Mouse (Mus musculus): ENCODE data around the gene Hoxd12. TPM values are rescaled to one million over a fixed set of nuclear protein-coding genes. Genes with fewer than 3 reads are reported as not detected.

Gene Hoxd12
- total RNA-seq, 2 experiments from 2014 or later: not detected

- DNase-seq: no peak
Observed at GRCm38 (mm10) chr2:74709465-74710419, 34.9 kb downstream of the Hoxd12 start.

DNA sequence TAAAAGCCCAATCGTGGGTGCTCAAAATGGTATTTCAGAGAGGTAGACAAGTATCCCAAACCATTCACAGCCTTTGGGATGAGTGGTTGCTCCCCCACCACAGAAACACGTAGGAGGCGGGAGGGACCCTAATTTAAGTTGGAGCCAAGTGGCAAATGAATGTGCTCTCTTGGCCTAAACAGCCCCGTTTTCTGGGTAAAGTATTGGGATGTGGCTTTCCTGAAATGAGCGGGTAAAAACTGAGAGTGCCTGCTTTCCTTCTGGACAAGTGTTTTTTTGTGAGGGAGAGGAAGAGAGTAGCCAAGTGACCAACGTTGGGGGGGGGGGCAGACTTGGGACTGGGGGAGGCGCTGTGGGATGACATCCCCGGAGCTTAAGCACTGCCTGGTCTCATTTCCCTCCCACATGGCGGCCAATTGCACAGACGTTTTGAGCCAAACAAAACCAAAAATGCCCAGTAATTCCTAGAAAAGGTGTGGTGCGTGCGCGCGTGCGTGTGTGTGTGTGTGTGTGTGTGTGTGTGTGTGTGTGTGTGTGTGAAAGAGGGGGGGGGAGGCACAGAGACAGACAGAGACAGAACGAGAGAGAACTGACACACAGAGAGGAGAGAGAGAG, 36.2 kb downstream of the Hoxd12 start:
- DNase-seq: peak in 1 of 2 experiments; percentile 9

DNA sequence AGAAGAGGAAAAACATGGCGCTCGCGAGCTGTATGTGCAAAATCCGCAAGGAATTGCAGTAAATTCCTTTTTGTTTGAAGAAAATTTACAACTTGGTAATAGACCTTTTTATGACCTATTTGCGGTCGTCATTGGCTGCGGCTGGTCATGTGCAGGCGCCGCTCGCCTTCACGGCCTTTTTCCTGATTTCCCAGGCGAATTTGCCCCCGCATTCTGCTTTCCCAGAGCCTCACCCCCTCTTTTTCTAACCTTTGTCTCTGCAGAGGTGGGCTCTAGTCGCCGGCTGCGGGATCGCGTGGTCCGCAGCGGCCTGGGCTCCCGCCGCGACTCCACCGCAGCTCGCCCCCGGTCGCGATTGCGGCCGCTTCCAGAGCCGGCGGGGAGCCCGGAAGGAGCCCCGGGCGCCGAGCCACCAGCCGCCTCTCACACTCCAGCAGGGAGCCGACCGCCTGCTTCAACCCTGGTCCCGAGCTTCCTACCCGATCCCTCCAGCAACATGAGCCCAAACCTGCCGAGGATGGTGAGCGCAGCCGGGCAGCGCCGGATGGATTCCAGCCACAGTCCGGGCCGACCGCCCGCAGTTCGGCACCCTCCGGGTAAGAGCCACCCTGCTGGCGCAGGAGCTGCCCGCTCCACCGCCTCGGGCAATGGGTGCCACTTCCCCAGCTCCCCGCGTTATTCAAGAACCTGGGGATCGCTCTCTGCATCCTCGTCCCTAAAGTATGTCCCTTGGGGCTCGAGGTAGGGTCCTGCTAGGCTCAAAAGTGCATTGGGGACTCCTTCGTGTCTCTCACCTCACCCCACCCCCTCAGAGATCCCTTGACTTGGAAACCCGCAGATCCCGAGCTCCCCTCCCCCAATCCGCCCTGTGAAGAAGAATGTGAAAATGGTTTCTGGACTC, 37.2 kb downstream of the Hoxd12 start, which contains the start of the genes Hoxd3 and Hoxd4:
Gene Hoxd3, plus strand, starts transcription at position 207 of the 901 bp plus-strand sequence.
Gene Hoxd4, plus strand, starts transcription at position 209 of the 901 bp plus-strand sequence.
- peak in 1 of 2 experiments; percentile 50 for DNase-seq

- DNase-seq: peak in 1 of 2 experiments; percentile 8
Observed at GRCm38 (mm10) chr2:74713239-74714150, 38.7 kb downstream of the Hoxd12 start.

- peak in 1 of 2 experiments; percentile 8 for DNase-seq
Observed at GRCm38 (mm10) chr2:74714156-74714789, 39.5 kb downstream of the Hoxd12 start.

GRCm38 (mm10) chr2:74714881-74715280, 40.1 kb downstream of the Hoxd12 start:
- no peak for DNase-seq

DNA sequence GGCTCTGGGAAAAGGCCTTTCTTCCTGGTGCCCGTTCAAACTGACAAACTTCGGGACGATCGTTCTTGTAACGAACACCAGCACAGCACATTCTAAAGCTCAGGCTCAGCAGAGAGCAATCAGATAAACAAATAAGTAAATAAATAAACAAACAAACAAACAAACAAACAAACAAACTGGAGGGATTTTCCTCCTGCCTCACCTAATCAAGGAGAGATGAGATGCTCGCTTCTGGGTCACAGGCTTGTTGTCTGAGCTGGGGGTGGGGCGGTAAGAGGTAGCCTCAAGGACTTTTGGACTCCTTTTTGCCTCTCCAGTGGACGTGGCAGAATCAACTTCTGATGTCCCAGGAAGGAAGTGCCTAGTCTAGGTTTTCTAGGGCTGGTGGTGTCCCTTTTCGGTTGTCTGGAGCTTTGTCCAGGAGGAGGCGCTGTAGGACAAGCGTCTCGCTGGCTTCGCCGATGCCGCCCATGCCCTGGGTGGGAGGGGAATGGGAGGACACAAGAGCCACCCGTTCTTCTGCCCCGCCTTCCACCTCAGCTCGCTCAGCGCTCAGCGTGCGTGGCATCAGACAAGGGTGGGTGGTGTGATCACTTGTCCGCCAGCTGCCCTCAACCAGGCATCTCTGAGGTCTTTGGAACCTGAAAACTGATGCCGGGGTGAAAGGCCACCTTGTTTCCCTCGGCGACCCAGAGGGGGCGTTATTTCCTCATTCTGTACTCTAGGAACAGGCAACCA, 40.9 kb downstream of the Hoxd12 start:
- peak; percentile 81 to 91 for DNase-seq

DNA sequence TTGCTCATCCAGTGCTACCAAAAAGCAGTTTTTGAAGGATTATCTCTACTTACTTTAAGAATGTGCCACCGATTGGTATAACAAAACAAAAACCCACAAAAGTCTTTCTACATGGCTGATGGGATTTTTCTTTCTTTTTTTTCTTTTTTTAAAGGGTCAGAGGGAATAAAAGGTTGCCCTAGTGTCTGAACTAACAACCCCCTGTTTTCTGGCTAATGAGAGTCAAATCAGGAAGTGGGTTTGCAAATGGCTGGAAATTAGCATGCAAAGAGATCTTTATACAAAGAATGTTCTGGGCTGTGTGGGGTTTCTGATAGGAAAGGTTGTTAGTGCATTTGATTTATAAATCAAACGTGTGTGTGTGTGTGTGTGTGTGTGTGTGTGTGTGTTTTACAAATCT, 45.6 kb downstream of the Hoxd12 start:
- DNase-seq: no peak

DNA sequence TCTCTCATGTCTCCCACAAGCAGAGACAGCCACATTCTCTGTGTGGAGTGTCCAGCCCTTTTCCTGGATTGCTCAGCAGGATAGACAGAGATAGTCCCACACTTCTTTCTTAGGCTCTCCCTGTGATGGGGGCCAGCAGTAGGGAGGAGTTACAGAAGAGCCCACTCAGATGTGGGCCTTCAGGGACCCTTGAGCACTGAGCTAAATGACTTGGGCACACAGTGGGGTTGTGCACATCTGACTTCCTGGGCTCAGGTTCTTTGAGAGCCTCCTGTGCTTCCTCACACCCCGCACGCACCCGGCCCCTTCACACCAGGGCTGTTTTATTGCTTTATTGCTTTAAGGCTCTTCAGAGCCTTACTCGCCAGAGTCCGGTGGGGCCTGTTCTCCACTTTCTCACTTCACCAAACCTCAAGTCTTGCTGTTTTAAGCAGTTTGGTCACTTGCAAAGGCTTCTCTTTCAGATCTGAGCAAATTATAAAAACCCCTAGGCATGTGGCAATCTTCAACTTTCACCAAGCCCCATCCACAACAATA, 46.2 kb downstream of the Hoxd12 start:
- no peak for DNase-seq

- no peak for DNase-seq
Observed at GRCm38 (mm10) chr2:74721882-74722281, 47.1 kb downstream of the Hoxd12 start.

- DNase-seq: no peak
Observed at GRCm38 (mm10) chr2:74722949-74723348, 48.1 kb downstream of the Hoxd12 start.

GRCm38 (mm10) chr2:74724244-74725015, 49.6 kb downstream of the Hoxd12 start:
- no peak for DNase-seq

GRCm38 (mm10) chr2:74725171-74725570, 50.4 kb downstream of the Hoxd12 start:
- DNase-seq: no peak

- DNase-seq: no peak
Observed at GRCm38 (mm10) chr2:74726551-74726950, 51.7 kb downstream of the Hoxd12 start, which contains the start of gene Gm28230. Gene Gm28230 (plus strand): TSS chr2:74726728.

GRCm38 (mm10) chr2:74726973-74727639, 52.3 kb downstream of the Hoxd12 start:
- no peak for DNase-seq

Measured in heart, adult 18-20 months (tissue).